Mouse (Mus musculus): ENCODE results near the gene L2hgdh. TPM values are rescaled to one million over a fixed set of nuclear protein-coding genes. Genes with fewer than 3 reads are reported as not detected.
A peak's percentile ranks its signal among the peaks of the same experiment; 100 is the strongest.

Gene L2hgdh
- total and polyA plus RNA-seq, 3 experiments = 18.3 to 31.6 TPM; not detected in 1

DNA sequence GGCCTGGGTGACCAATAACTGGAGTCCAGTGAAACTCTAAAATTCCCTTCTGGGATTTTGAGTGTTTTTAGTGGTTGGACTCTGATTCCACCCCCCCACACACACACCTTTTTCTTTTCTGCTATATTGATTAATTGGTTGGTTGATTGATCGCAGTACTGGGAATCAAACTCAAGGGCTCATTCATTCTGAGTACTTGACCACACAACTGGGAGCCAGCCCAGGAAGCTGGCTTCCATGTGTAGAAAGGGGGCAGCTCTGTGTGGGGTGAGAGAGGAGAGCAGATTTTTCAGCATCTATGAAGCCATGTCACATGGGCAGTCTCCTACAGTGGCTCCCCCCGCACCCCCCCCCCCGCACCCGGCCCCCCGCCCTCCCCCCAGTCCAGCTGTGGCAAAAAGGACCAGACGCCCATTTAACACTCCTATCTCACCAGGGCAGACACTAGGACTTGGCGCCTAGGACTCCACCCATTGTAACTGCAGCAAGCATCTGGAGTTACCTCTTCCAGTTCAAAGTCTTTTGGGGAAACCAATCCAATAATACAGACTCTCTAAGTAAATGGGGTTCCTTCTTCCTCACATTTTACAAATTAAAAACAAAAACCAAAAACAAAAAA lies 34.7 kb upstream of the L2hgdh start (continued):
- TF ChIP-seq EP300 (IDR thresholded peaks at IDR 0.05; ENCODE audit: low read depth in 1 of 2, low read length in 2 of 2) = peak; percentile 63 to 90; a peak in 3 of 4 replicates
- peak; percentile 22; the same call in 1 of the 2 replicates for TF ChIP-seq RCOR1 (IDR thresholded peaks at IDR 0.05; ENCODE audit: low read depth, low read length)
- TF ChIP-seq JUND (IDR thresholded peaks at IDR 0.05; ENCODE audit: low read depth, low read length) = no peak
- no peak for TF ChIP-seq CHD2 (IDR thresholded peaks at IDR 0.05; ENCODE audit: low read length)
- no peak for TF ChIP-seq POLR2AphosphoS5 (IDR thresholded peaks at IDR 0.05; ENCODE audit: borderline replicate concordance, low read depth, low read length)
- no peak for TF ChIP-seq MYB (IDR thresholded peaks at IDR 0.05; ENCODE audit: low read depth, low read length)
- TF ChIP-seq MAZ (IDR thresholded peaks at IDR 0.05; ENCODE audit: low read depth, low read length) = peak; percentile 75
- no peak for TF ChIP-seq NRF1 (IDR thresholded peaks at IDR 0.05; ENCODE audit: insufficient read depth, low read depth, low read length, poor library complexity, severe bottlenecking)
- TF ChIP-seq ETS1 (IDR thresholded peaks at IDR 0.05; ENCODE audit: low read depth, low read length) = peak; percentile 79
- TF ChIP-seq GABPA (IDR thresholded peaks at IDR 0.05; ENCODE audit: low read depth, low read length) = no peak
- no peak for TF ChIP-seq POLR2AphosphoS2 (IDR thresholded peaks at IDR 0.05; ENCODE audit: low read length)
- TF ChIP-seq HCFC1 (IDR thresholded peaks at IDR 0.05; ENCODE audit: low read depth, low read length) = no peak
- no peak for TF ChIP-seq NELFE (IDR thresholded peaks at IDR 0.05; ENCODE audit: low read depth, low read length)
- TF ChIP-seq ZMIZ1 (IDR thresholded peaks at IDR 0.05; ENCODE audit: low read depth, low read length) = no peak

DNA sequence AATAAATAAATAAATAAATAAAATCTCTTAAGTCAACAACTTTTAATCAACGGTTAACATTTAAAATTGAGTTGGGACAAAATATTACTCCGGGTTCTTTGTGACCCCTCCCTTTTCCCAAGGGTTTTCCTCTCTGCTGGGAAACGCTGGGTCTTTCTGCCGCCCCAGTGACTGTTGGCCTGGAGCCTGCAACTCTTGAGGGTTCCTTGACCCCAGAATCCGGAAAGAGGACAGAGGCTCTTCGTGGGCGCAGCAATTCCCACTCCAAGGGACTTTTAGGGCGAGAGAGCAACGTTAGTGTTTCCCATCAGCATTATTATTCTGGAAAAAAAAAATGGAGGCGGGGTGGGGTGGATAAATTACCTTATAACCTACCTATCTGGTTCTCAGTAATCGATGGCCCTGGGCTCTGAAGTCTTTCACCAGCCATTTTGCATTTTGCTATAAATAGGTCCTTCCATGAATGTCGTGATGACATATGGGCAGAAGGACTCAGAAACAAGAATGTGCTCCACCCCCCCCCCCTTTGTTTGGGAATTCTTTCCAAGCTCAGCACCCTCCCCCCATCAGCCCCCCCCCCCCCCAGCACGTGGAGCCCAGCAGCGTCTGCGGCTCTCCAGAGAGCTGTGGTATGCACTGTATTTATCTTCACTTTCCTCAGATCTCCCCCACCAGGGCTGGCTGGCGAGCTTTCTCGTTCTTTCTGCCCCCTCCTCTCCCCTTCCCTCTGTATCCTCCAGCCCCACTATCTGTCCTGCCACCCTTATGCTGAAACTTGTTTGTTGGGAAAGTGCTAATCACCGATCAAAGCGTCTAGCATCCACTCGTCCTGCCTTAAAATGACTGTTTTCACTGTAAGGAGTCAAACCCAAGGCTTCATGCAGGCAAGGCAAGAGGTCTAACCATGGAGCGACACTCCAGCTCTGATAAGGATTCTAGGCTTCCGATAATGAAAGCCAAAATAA lies 33.8 kb upstream of the L2hgdh start:
- DNase-seq (ENCODE audit: low read depth, low spot score) = peak; percentile 71
- Histone ChIP-seq H3K36me3 (ENCODE audit: control insufficient read depth in 1 of 2, insufficient read depth in 2 of 2, low read length in 2 of 2) (peaks cover 0 to 17% of the 10 kb centered on the region in 2 experiments; a peak in 2 of 4 replicates), H3K79me2 (ENCODE audit: control insufficient read depth, insufficient read depth, low read length, poor library complexity) (no peaks in the 10 kb centered on the region; the same call in 1 of the 2 replicates), H3K4me3 (ENCODE audit: control insufficient read depth in 1 of 2, insufficient read depth in 1 of 2, low read depth in 2 of 2, low read length in 2 of 2) (peak overlapping the region; percentile 70 to 86), H3K27me3 (ENCODE audit: control insufficient read depth in 1 of 2, insufficient read depth in 2 of 2, low read length in 2 of 2) (no peaks in the 10 kb centered on the region), H3K9ac (ENCODE audit: control insufficient read depth, low read depth, low read length, poor library complexity, severe bottlenecking) (peak overlapping the region; percentile 70), H3K27ac (ENCODE audit: control insufficient read depth, low read depth, low read length) (peak overlapping the region; percentile 86), H3K9me3 (replicated peaks; ENCODE audit: insufficient read depth, low read length) (no peaks in the 10 kb centered on the region), H3K4me1 (ENCODE audit: control insufficient read depth in 1 of 2, insufficient read depth in 2 of 2, low read length in 2 of 2) (peaks cover 7 to 20% of the 10 kb centered on the region in 2 experiments)
- TF ChIP-seq EP300 (IDR thresholded peaks at IDR 0.05; ENCODE audit: low read depth in 1 of 2, low read length in 2 of 2) (peak in 1 of 2 experiments; percentile 28; a peak in 1 of 4 replicates), RAD21 (IDR thresholded peaks at IDR 0.05; ENCODE audit: low read depth, low read length) (no peak), RCOR1 (IDR thresholded peaks at IDR 0.05; ENCODE audit: low read depth, low read length) (no peak), TBP (IDR thresholded peaks at IDR 0.05; ENCODE audit: low read depth, low read length) (no peak), GABPA (IDR thresholded peaks at IDR 0.05; ENCODE audit: low read depth, low read length) (no peak; the same call in 1 of the 2 replicates), NELFE (IDR thresholded peaks at IDR 0.05; ENCODE audit: low read depth, low read length) (no peak), GATA1 (IDR thresholded peaks at IDR 0.05; ENCODE audit: low read depth, low read length) (peak; percentile 73), JUND (IDR thresholded peaks at IDR 0.05; ENCODE audit: low read depth, low read length) (no peak), MAX (IDR thresholded peaks at IDR 0.05; ENCODE audit: low read length) (no peak; the same call in 1 of the 2 replicates), TAL1 (IDR thresholded peaks at IDR 0.05; ENCODE audit: low read length) (no peak), POLR2A (IDR thresholded peaks at IDR 0.05; ENCODE audit: control insufficient read depth in 1 of 2, insufficient read depth in 1 of 2, low read depth in 1 of 2, low read length in 2 of 2, poor library complexity in 1 of 2) (no peak), SIN3A (IDR thresholded peaks at IDR 0.05; ENCODE audit: low read length) (peak; percentile 63; the same call in 1 of the 2 replicates), ZKSCAN1 (IDR thresholded peaks at IDR 0.05; ENCODE audit: low read depth, low read length) (no peak), HCFC1 (IDR thresholded peaks at IDR 0.05; ENCODE audit: low read depth, low read length) (peak; percentile 35; the same call in 1 of the 2 replicates), E2F4 (IDR thresholded peaks at IDR 0.05; ENCODE audit: borderline replicate concordance, low read depth, low read length) (no peak), MYB (IDR thresholded peaks at IDR 0.05; ENCODE audit: low read depth, low read length) (no peak), CHD1 (IDR thresholded peaks at IDR 0.05; ENCODE audit: low read depth, low read length) (no peak), ZMIZ1 (IDR thresholded peaks at IDR 0.05; ENCODE audit: low read depth, low read length) (no peak), CHD2 (IDR thresholded peaks at IDR 0.05; ENCODE audit: low read length) (no peak), UBTF (IDR thresholded peaks at IDR 0.05; ENCODE audit: borderline replicate concordance, insufficient read depth, low read depth, low read length) (no peak), BHLHE40 (IDR thresholded peaks at IDR 0.05; ENCODE audit: borderline replicate concordance, low read depth, low read length) (no peak), POLR2AphosphoS2 (IDR thresholded peaks at IDR 0.05; ENCODE audit: low read length) (no peak), NRF1 (IDR thresholded peaks at IDR 0.05; ENCODE audit: insufficient read depth, low read depth, low read length, poor library complexity, severe bottlenecking) (no peak), ELF1 (IDR thresholded peaks at IDR 0.05; ENCODE audit: low read depth, low read length) (no peak), MAZ (IDR thresholded peaks at IDR 0.05; ENCODE audit: low read depth, low read length) (no peak), MAFK (IDR thresholded peaks at IDR 0.05; ENCODE audit: borderline replicate concordance, low read depth, low read length) (peak; percentile 22; the same call in 1 of the 2 replicates), CTCF (IDR thresholded peaks at IDR 0.05 in 2 of 3, conservative IDR thresholded peaks at IDR 0.05 in 1 of 3; ENCODE audit: control insufficient read depth in 1 of 3, insufficient read depth in 1 of 3, low read depth in 2 of 3, low read length in 3 of 3, poor library complexity in 1 of 3, severe bottlenecking in 1 of 3) (no peak)
